Mouse (Mus musculus) liver, embryonic 14.5 days (tissue): ENCODE measurements around the gene Dgkh.

ENCODE experiments used
- CTCF ChIP-seq: IDR thresholded peaks from 2 replicates; pipeline ENCODE4 v1.5.1; 2016; ENCODE audit warnings: antibody characterized with exemption, low read depth, control low read depth
- EP300 ChIP-seq: IDR thresholded peaks from 2 replicates; pipeline ENCODE4 v1.6.1; 2016; ENCODE audit warnings: antibody characterized with exemption, low read depth

GRCm38 (mm10) chr14:78678981-78679380, 53.6 kb downstream of the Dgkh start:
- TF ChIP-seq CTCF (no peak), EP300 (no peak)
